In the genomic region with DNA sequence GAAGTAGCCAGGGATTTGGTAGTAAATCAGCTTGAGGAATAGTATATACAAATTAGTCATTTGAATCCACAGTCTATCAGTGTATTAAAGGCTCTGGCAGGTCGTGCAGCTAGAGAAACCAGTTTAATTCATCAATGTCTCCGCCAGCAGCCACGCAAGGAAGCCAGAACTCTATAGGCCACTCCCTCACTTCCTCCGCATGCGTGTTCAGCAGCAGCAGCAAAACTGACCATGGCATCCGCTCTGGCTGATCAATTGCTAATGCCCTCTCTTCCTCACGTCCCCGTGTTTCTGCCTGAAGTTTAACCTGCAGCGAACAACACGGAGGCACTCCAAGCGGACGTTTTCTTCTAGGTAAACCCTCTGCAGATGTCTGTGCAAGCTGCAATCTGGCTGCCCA, we compare ENCODE assay signal across 13 mouse cellular contexts.
DNase-seq lines count a peak whose midpoint lies in the region; ATAC-seq lines count a peak whose summit lies in the region.
"Had no signal": no experiment of that assay in that cellular context is flagged by ENCODE, and none has a peak within 500 bp of the region (broad histone marks: within the 10 kb centered on the region; RNA-seq: fewer than 3 reads in every experiment).

No protein-coding gene starts in this region.

- no peaks in the 10 kb centered on the region for H3K9me3 ChIP-seq in hindbrain, embryonic 16.5 days (ENCODE audit: control insufficient read depth, low read length)
- H3K9me3 ChIP-seq in hindbrain, embryonic 14.5 days (ENCODE audit: control insufficient read depth, low read length) = no peaks in the 10 kb centered on the region
- no peaks in the 10 kb centered on the region for H3K9me3 ChIP-seq in limb, embryonic 11.5 days (ENCODE audit: control insufficient read depth, low read length)
- H3K9me3 ChIP-seq in stomach, embryonic 15.5 days = no peaks in the 10 kb centered on the region

- H3K4me3 ChIP-seq in hindbrain, embryonic 16.5 days (ENCODE audit: low read length) = no peak overlapping the region
- H3K4me3 ChIP-seq in hindbrain, embryonic 14.5 days (replicated peaks; ENCODE audit: low read length) = no peak overlapping the region
- no peak overlapping the region for H3K4me3 ChIP-seq in limb, embryonic 11.5 days (ENCODE audit: low read depth, low read length)
- H3K4me3 ChIP-seq in stomach, embryonic 15.5 days (replicated peaks) = peak overlapping the region; percentile 17; the same call in 1 of the 2 replicates

- no peak overlapping the region for H3K27ac ChIP-seq in hindbrain, embryonic 16.5 days (ENCODE audit: low read depth, low read length)
- no peak overlapping the region for H3K27ac ChIP-seq in hindbrain, embryonic 14.5 days
- H3K27ac ChIP-seq in limb, embryonic 11.5 days (replicated peaks; ENCODE audit: low read depth, low read length) = no peak overlapping the region
- H3K27ac ChIP-seq in stomach, embryonic 15.5 days = peak overlapping the region; percentile 86

- no peak for DNase-seq in hindbrain, embryonic 14.5 days (ENCODE audit: low spot score)
- peak; percentile 26 for DNase-seq in limb, embryonic 11.5 days (ENCODE audit: low spot score)
- no peak for DNase-seq in right cerebral cortex, postnatal 10 days (ENCODE audit: low spot score in 2 of 2)
- DNase-seq in cerebellum, adult 11-12 months = no peak
- no peak for DNase-seq in thymus, postnatal 25 days
- DNase-seq: cerebellum, adult 9-11 months; heart, postnatal 4 days; thymus, adult 18-20 months had no signal

- no peak overlapping the region for H3K9ac ChIP-seq in hindbrain, embryonic 16.5 days (ENCODE audit: low read depth, low read length)
- no peak overlapping the region for H3K9ac ChIP-seq in hindbrain, embryonic 14.5 days
- no peak overlapping the region for H3K9ac ChIP-seq in limb, embryonic 11.5 days (ENCODE audit: low read length)
- H3K9ac ChIP-seq in stomach, embryonic 15.5 days = no peak overlapping the region

- no peaks in the 10 kb centered on the region for H3K36me3 ChIP-seq in hindbrain, embryonic 16.5 days (ENCODE audit: control insufficient read depth, insufficient read depth, low read length)
- H3K36me3 ChIP-seq in hindbrain, embryonic 14.5 days (replicated peaks; ENCODE audit: control insufficient read depth, insufficient read depth) = no peaks in the 10 kb centered on the region
- H3K36me3 ChIP-seq in limb, embryonic 11.5 days (ENCODE audit: control insufficient read depth, insufficient read depth, low read length) = no peaks in the 10 kb centered on the region
- no peaks in the 10 kb centered on the region for H3K36me3 ChIP-seq in stomach, embryonic 15.5 days

- H3K4me1 ChIP-seq in hindbrain, embryonic 16.5 days (ENCODE audit: control insufficient read depth, insufficient read depth, low read depth, low read length) = no peaks in the 10 kb centered on the region; the same call in 1 of the 2 replicates
- H3K4me1 ChIP-seq in hindbrain, embryonic 14.5 days (replicated peaks; ENCODE audit: control insufficient read depth, insufficient read depth, low read length) = 0 out of 2 replicates have a peak, but pooled peaks cover 2% of the 10 kb centered on the region
- peaks cover 5% of the 10 kb centered on the region; the same call in 1 of the 2 replicates for H3K4me1 ChIP-seq in limb, embryonic 11.5 days (ENCODE audit: control insufficient read depth, insufficient read depth, low read length)
- peaks cover 26% of the 10 kb centered on the region for H3K4me1 ChIP-seq in stomach, embryonic 15.5 days

- peak; percentile 44; the same call in 1 of the 2 replicates for ATAC-seq in hindbrain, embryonic 16.5 days
- no peak for ATAC-seq in hindbrain, embryonic 14.5 days (ENCODE audit: low FRiP score)
- ATAC-seq in hematopoietic stem cell, adult 5-6 weeks (replicated peaks in 1 of 2; ENCODE audit: insufficient read depth in 1 of 2, low FRiP score in 2 of 2, low TSS enrichment in 1 of 2, low read depth in 1 of 2, poor library complexity in 2 of 2, severe bottlenecking in 2 of 2) = peak; percentile 29 to 43; a peak in 3 of 4 replicates
- no peak for ATAC-seq in limb, embryonic 11.5 days (ENCODE audit: insufficient number of reproducible peaks, low FRiP score, low TSS enrichment, low read depth)
- ATAC-seq in stomach, embryonic 15.5 days (ENCODE audit: insufficient read depth, low FRiP score, low read depth) = peak; percentile 84
- ATAC-seq: forebrain, embryonic 16.5 days had no signal

- 58% methylated on average over 12 of the region's 12 CpGs for WGBS in hindbrain, embryonic 16.5 days
- 60% methylated on average over 12 of the region's 12 CpGs for WGBS in hindbrain, embryonic 14.5 days
- 52% methylated on average over 12 of the region's 12 CpGs for WGBS in limb, embryonic 11.5 days
- WGBS in stomach, embryonic 15.5 days = 13% methylated on average over 12 of the region's 12 CpGs

- no peaks in the 10 kb centered on the region for H3K27me3 ChIP-seq in hindbrain, embryonic 16.5 days (replicated peaks; ENCODE audit: control insufficient read depth, insufficient read depth, low read length)
- H3K27me3 ChIP-seq in hindbrain, embryonic 14.5 days (ENCODE audit: control insufficient read depth, insufficient read depth, low read length) = no peaks in the 10 kb centered on the region
- no peaks in the 10 kb centered on the region for H3K27me3 ChIP-seq in limb, embryonic 11.5 days (ENCODE audit: control insufficient read depth, insufficient read depth, low read length)
- H3K27me3 ChIP-seq in stomach, embryonic 15.5 days (replicated peaks) = no peaks in the 10 kb centered on the region

- H3K4me2 ChIP-seq in hindbrain, embryonic 16.5 days (ENCODE audit: low read length) = no peak overlapping the region
- H3K4me2 ChIP-seq in hindbrain, embryonic 14.5 days (replicated peaks) = no peak overlapping the region
- H3K4me2 ChIP-seq in limb, embryonic 11.5 days (ENCODE audit: low read depth, severe bottlenecking) = no peak overlapping the region
- H3K4me2 ChIP-seq in stomach, embryonic 15.5 days = peak overlapping the region; percentile 49
- H3K4me2 ChIP-seq: midbrain, embryonic 11.5 days had no signal

Comparison
In these comparisons a context has a peak if more than half of its experiments do, and no peak if none do; other contexts are left out.
1. ATAC-seq: peak in hindbrain, embryonic 16.5 days (single experiment), hematopoietic stem cell, adult 5-6 weeks (2 of 2) and stomach, embryonic 15.5 days (single experiment); none in hindbrain, embryonic 14.5 days (single experiment) and limb, embryonic 11.5 days (single experiment).